Mouse (Mus musculus): ENCODE measurements around the gene Adat1. TPM values are rescaled to one million over a fixed set of nuclear protein-coding genes. Genes with fewer than 3 reads are reported as not detected.

The Adat1 gene
- polyA plus RNA-seq, 1 experiment from 2014 or later, result 8.0 TPM

DNA sequence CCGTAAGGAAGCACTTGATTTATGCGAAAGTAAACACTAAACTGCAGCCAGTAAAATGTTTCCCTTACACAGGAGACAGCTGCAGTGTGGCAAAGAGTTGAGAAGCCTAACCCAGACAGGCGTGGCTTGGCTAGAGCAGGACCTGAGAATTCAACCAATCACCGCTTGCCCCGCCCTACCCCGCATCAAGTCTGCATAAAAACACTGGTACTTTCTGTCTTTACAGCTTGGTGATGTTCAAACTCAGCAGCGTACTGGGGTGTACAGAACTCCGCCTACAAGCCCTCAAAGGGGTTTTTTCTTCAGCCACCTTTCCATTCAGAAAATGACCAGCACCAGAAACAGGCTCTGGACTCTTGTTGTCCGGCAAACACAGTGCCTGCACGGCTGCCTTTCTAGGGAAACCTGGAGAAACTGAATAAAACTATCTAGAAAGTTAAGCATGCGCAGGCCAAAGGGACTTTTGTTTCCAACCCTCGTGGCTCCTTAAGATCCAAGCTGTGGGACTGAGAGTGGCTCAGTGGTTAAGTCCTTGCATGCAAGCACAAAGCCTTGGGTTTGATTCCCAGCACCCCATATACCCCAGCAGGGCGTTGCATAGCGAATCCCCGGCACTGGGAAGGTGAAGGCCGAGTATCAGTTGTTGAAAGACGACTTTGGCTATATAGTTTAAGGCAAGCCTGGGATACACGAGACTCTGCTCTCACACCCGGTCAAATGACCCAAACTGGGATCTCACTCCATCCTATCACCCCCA lies 59.3 kb downstream of the Adat1 start:
- H3K9me3 ChIP-seq, result no peaks in the 10 kb centered on the region
- 28% methylated on average over 19 of the region's 19 CpGs for WGBS
- ATAC-seq (ENCODE audit: low FRiP score, low read depth), result no peak
- H3K36me3 ChIP-seq, result no peaks in the 10 kb centered on the region
- H3K4me1 ChIP-seq (replicated peaks), result peaks cover 23% of the 10 kb centered on the region
- peak overlapping the region; percentile 83 for H3K9ac ChIP-seq
- peak overlapping the region; percentile 97 for H3K4me2 ChIP-seq
- H3K27ac ChIP-seq (replicated peaks), result peak overlapping the region; percentile 93
- H3K27me3 ChIP-seq, result no peaks in the 10 kb centered on the region
- peak overlapping the region; percentile 78 for H3K4me3 ChIP-seq

DNA sequence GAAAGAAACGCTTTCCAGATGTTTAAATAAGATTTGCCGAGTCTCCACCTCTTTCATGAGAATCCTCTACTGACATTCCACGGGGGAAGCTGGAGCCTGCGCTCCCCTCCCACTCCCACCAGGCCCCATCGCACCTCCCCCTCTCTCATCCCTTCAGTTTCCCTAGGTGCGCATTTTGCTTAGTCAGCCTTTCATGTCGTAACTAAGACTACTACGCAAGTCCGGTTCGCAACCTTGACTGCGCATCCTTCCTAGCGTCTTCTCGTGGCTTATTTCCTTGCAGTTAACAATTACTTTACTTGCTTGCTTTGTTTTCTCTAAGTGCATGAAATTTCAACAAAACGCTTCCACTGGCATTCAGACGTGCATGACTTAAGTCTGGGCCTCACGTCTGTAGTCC lies 60.4 kb downstream of the Adat1 start:
- 75% methylated on average over 16 of the region's 16 CpGs for WGBS
- Histone ChIP-seq H3K4me2 (no peak overlapping the region; the same call in 1 of the 2 replicates), H3K27me3 (no peaks in the 10 kb centered on the region), H3K4me3 (no peak overlapping the region), H3K9me3 (no peaks in the 10 kb centered on the region), H3K36me3 (no peaks in the 10 kb centered on the region), H3K9ac (no peak overlapping the region), H3K27ac (replicated peaks) (no peak overlapping the region), H3K4me1 (replicated peaks) (peaks cover 23% of the 10 kb centered on the region)
- no peak for ATAC-seq (ENCODE audit: low FRiP score, low read depth)

DNA sequence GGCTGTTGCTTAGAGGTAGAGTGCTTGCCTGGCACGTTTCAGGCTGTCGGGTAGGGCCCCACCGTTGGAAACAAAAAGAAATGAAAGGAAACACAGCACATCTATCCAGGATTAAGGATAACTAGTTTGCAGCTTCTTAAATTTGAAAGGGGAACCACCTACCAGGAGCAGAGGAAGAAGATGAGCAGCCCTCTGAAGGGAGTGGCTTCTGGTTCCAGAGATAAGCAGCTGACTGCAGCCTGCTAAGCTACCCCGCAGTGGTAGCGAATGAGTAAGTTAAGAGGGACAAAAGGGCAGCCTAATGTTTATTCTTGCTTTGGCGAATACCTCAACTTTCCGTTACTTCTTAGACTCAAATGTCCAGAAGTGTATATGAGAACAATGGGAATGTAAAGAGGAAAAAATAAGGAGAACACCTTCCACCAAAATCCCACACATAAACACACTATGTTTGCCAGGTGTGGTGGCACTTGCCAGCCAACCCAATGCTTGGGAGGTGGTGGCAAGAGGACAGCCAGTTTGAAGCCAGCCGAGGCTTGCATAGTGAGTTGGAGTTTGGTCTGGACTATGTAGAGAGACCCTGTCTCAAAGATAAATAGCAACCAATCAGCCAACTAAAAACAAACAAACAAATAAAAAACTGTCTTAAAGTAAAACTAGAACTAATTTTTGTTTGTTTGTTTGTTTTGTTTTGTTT lies 62.3 kb downstream of the Adat1 start:
- WGBS, result 82% methylated on average over 8 of the region's 8 CpGs
- Histone ChIP-seq H3K4me3 (no peak overlapping the region), H3K4me2 (no peak overlapping the region), H3K4me1 (replicated peaks) (peaks cover 23% of the 10 kb centered on the region), H3K27ac (replicated peaks) (no peak overlapping the region), H3K27me3 (no peaks in the 10 kb centered on the region), H3K9ac (no peak overlapping the region), H3K36me3 (no peaks in the 10 kb centered on the region), H3K9me3 (no peaks in the 10 kb centered on the region)
- no peak for ATAC-seq (ENCODE audit: low FRiP score, low read depth)

DNA sequence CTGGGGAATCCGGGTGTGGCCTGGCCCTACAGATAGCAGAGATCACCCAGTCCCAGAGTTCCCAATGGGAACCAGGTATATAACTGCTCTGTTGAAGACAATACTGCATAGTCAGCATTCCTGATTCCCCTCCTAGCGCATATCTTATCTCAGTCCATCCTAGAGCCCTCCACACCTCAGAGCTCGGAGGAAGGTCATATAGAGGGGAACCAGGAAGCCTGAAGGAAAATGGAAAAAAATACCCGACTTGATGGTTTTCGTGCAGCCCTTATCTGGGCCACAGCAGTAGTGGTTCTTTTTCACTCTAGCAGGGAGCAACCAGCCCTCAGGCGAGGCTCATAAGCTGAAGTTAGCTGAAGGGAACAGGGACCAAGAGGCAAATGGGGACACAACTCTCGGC lies 67.1 kb downstream of the Adat1 start:
- Histone ChIP-seq H3K36me3 (no peaks in the 10 kb centered on the region), H3K9me3 (no peaks in the 10 kb centered on the region), H3K27ac (replicated peaks) (no peak overlapping the region), H3K4me2 (no peak overlapping the region), H3K9ac (no peak overlapping the region), H3K4me1 (replicated peaks) (no peaks in the 10 kb centered on the region), H3K4me3 (no peak overlapping the region), H3K27me3 (no peaks in the 10 kb centered on the region)
- no peak for ATAC-seq (ENCODE audit: low FRiP score, low read depth)
- 86% methylated on average over 7 of the region's 7 CpGs for WGBS

DNA sequence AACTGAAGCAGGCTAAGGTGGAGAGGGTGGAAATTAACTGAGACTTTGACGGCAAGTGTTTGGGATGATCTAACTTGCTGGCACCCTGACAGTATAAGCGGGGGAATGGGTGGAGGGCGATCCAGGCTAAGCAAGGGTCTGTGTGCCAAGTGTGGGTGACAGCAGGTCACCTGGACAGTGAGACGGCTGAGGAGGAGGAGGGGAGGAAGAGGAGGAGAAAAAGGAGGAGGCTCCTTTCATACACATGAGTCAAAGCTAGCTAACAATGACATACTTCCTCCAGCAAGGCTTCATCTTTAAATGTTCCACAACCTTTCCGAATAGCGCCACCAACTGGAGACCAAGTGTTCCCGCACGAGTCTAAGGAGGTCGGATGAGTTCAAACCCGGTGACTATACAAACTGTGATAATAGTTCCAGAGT lies 68.7 kb downstream of the Adat1 start:
- no peak for ATAC-seq (ENCODE audit: low FRiP score, low read depth)
- H3K9me3 ChIP-seq, result no peaks in the 10 kb centered on the region
- no peaks in the 10 kb centered on the region for H3K4me1 ChIP-seq (replicated peaks)
- H3K9ac ChIP-seq, result no peak overlapping the region
- H3K27ac ChIP-seq (replicated peaks), result no peak overlapping the region
- 28% methylated on average over 10 of the region's 10 CpGs for WGBS
- H3K4me3 ChIP-seq, result no peak overlapping the region
- H3K4me2 ChIP-seq, result no peak overlapping the region
- no peaks in the 10 kb centered on the region for H3K27me3 ChIP-seq
- 0 out of 2 replicates have a peak, but pooled peaks cover 2% of the 10 kb centered on the region for H3K36me3 ChIP-seq

DNA sequence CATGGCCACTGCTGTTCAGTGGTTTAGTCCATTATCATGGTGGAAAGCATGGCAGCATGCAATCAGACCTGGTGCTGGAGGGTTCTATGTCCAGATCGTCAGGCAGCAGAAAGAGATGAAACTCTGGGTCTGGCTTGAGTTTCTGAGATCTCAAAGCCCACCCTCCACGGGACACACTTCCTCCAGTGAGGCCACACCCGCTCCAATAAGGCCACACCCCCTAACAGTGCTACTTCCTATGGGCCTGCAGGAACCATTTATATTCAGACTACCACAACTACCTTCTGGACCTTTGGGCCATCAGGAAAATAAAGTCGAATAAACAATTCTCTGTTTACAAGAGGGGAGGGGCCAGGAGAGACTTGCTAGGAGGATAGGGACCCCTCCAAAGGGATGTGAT lies 71.1 kb downstream of the Adat1 start:
- 89% methylated on average over 4 of the region's 4 CpGs for WGBS
- no peak overlapping the region for H3K4me2 ChIP-seq
- ATAC-seq (ENCODE audit: low FRiP score, low read depth), result no peak
- no peaks in the 10 kb centered on the region for H3K4me1 ChIP-seq (replicated peaks)
- H3K4me3 ChIP-seq, result no peak overlapping the region
- H3K36me3 ChIP-seq, result 0 out of 2 replicates have a peak, but pooled peaks cover 10% of the 10 kb centered on the region
- no peaks in the 10 kb centered on the region for H3K9me3 ChIP-seq
- H3K27me3 ChIP-seq, result no peaks in the 10 kb centered on the region
- H3K9ac ChIP-seq, result no peak overlapping the region
- H3K27ac ChIP-seq (replicated peaks), result no peak overlapping the region

DNA sequence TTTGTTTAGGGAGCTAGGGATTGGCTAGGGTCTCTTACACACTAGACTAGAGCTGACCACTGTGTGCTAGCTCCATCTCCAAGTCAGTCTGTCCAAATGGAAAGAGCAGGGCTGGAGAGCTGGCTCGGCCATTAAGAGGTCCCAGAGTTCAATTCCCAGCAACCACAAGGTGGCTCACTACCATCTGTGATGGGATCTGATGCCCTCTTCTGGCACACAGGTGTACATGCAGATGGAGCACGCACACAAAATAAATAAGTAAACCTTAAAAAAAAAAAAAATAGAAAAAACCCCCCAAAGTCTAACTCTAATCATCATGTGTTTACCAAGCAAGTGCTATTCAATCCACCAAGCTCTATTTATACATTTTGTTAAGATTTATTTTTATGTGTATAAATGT lies 72.4 kb downstream of the Adat1 start:
- Histone ChIP-seq H3K27me3 (no peaks in the 10 kb centered on the region), H3K9me3 (no peaks in the 10 kb centered on the region), H3K4me2 (no peak overlapping the region), H3K27ac (replicated peaks) (no peak overlapping the region), H3K36me3 (0 out of 2 replicates have a peak, but pooled peaks cover 10% of the 10 kb centered on the region), H3K4me3 (no peak overlapping the region), H3K9ac (no peak overlapping the region), H3K4me1 (replicated peaks) (no peaks in the 10 kb centered on the region)
- WGBS, result 84% methylated on average over 2 of the region's 2 CpGs
- ATAC-seq (ENCODE audit: low FRiP score, low read depth), result no peak

Other genes with a start within 250 kb of the Adat1 start
- gene Bcar1, start 248.5 kb downstream of the Adat1 start, polyA plus RNA-seq (2015; fragmentation: Nextera tagmentation; extraction: Ambion mirVana), result 46.5 and 54.2 TPM in 2 replicates
- gene Cfdp1, start 138.0 kb downstream of the Adat1 start, polyA plus RNA-seq (2015; fragmentation: Nextera tagmentation; extraction: Ambion mirVana), result 201 TPM in 2 replicates
- gene Tmem170, start 115.6 kb downstream of the Adat1 start, polyA plus RNA-seq (2015; fragmentation: Nextera tagmentation; extraction: Ambion mirVana), result 4.3 and 4.9 TPM in 2 replicates
- gene Chst5, start 81.9 kb downstream of the Adat1 start, polyA plus RNA-seq (2015; fragmentation: Nextera tagmentation; extraction: Ambion mirVana), result 3.2 and 4.9 TPM in 2 replicates
- 17.6 and 18.9 TPM in 2 replicates for gene Tmem231, start 58.4 kb downstream of the Adat1 start, polyA plus RNA-seq (2015; fragmentation: Nextera tagmentation; extraction: Ambion mirVana)
- 431 and 452 TPM in 2 replicates for gene Gabarapl2, start 51.6 kb downstream of the Adat1 start, polyA plus RNA-seq (2015; fragmentation: Nextera tagmentation; extraction: Ambion mirVana)
- gene Kars, start 19.0 kb upstream of the Adat1 start, polyA plus RNA-seq (2015; fragmentation: Nextera tagmentation; extraction: Ambion mirVana), result 158 and 168 TPM in 2 replicates
- 63.9 and 68.4 TPM in 2 replicates for gene Terf2ip, start 19.1 kb upstream of the Adat1 start, polyA plus RNA-seq (2015; fragmentation: Nextera tagmentation; extraction: Ambion mirVana)
- 0.69 and 0.79 TPM in 2 replicates for gene Gm6793, start 22.7 kb upstream of the Adat1 start, polyA plus RNA-seq (2015; fragmentation: Nextera tagmentation; extraction: Ambion mirVana)